Mouse (Mus musculus): ENCODE data around the gene Mpnd.

DNA sequence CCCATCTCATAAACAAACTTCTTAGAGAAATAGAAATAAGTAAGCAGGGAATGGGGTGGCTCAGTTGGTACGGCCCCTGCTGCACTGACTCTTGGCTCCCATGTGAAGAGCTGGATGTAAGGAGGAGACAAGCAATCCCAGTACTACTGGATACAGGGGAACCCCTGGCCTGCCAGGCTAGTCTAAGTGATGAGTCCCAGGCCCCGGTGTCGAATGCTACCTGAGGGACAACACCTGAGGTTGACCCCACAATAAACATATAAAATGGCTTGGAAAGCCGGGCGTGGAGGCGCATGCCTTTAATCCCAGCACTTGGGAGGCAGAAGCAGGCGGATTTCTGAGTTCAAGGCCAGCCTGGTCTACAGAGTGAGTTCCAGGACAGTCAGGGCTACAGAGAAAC lies 25.9 kb downstream of the Mpnd start:
- no peak for TF ChIP-seq CTCF (IDR thresholded peaks at IDR 0.05; ENCODE audit: extremely low read depth, insufficient read depth, low read length)
- no peak for TF ChIP-seq POLR2A (IDR thresholded peaks at IDR 0.05; ENCODE audit: extremely low read depth, insufficient read depth, low read length)
